Mouse (Mus musculus) limb, embryonic 15.5 days (tissue): ENCODE results near the gene Majin. TPM values are rescaled to one million over a fixed set of nuclear protein-coding genes. Genes with fewer than 3 reads are reported as not detected.

ENCODE experiments used
- ATAC-seq: fragments of 200-750 bp; cut with Nextera tagmentation; 2 replicates; pipeline ENCODE4 v1.8.0; 2017; ENCODE audit warnings: low read depth, moderate TSS enrichment; ENCODE audit not compliant: insufficient number of reproducible peaks, low FRiP score, low TSS enrichment
- H3K27ac ChIP-seq: fragments of 300-500 bp; sonication (generic); 2 replicates; pipeline ENCODE4 v1.5.1; 2015; ENCODE audit warnings: moderate library complexity, mild to moderate bottlenecking, inconsistent platforms
- H3K27me3 ChIP-seq: fragments of 300-500 bp; sonication (generic); 2 replicates; pipeline ENCODE4 v1.6.1; 2015; ENCODE audit warnings: inconsistent platforms
- H3K36me3 ChIP-seq: fragments of 300-500 bp; sonication (generic); 2 replicates; pipeline ENCODE4 v1.6.1; 2015; ENCODE audit warnings: inconsistent platforms
- H3K4me1 ChIP-seq: fragments of 300-500 bp; sonication (generic); 2 replicates; pipeline ENCODE4 v1.6.1; 2015; ENCODE audit warnings: inconsistent platforms
- H3K4me2 ChIP-seq: fragments of 300-500 bp; sonication (generic); 2 replicates; pipeline ENCODE4 v1.6.1; 2015; ENCODE audit warnings: mild to moderate bottlenecking, inconsistent platforms
- H3K4me3 ChIP-seq: fragments of 300-500 bp; sonication (generic); 2 replicates; pipeline ENCODE4 v1.5.1; 2015; ENCODE audit warnings: mild to moderate bottlenecking, inconsistent platforms
- H3K9ac ChIP-seq: fragments of 300-500 bp; sonication (generic); 2 replicates; pipeline ENCODE4 v1.6.1; 2015; ENCODE audit warnings: inconsistent platforms
- H3K9me3 ChIP-seq: fragments of 300-500 bp; sonication (generic); 2 replicates; pipeline ENCODE4 v1.6.1; 2016; ENCODE audit warnings: inconsistent platforms
- WGBS: fragments of 180-500 bp; shearing (Covaris S2); methylation state at CpG from one replicate; pipeline ENCODE4 v1.1.7; 2015; 5-methylcytosine and 5-hydroxymethylcytosine counted together
- polyA plus RNA-seq: library from polyadenylated mRNA; unstranded; fragments of >200 nt; fragmentation: Nextera tagmentation; extraction: Ambion mirVana; gene quantifications from 2 replicates; pipeline ENCODE4 v1.2.1, GENCODE M21; 2015

The Majin gene
- polyA plus RNA-seq, 1 experiment from 2014 or later, result not detected

DNA sequence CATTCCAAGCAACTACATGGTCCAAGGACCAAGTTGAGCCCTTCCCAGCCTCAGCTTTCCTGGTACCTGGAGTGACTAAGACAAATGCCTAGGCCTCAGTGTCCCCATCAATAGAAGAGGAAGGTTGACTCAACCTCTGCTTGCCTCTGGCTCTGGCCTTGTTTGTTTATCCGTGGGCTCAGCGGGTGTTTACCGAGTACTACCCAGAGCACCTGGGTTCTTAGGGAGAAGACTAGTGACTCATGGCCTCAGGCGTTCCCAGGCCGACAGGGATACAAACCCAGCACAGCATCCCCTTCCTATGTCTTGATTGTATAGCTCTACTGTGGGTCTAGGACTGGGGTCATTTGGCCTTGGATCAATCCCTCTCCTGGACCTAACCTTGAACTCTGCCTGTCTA is 59.0 kb downstream of the Majin start:
- no peak overlapping the region for H3K4me2 ChIP-seq
- H3K4me3 ChIP-seq, result no peak overlapping the region
- WGBS, result 82% methylated on average over 5 of the region's 5 CpGs
- H3K4me1 ChIP-seq, result peaks cover 15% of the 10 kb centered on the region
- H3K9me3 ChIP-seq, result no peaks in the 10 kb centered on the region
- no peaks in the 10 kb centered on the region for H3K27me3 ChIP-seq
- H3K27ac ChIP-seq, result no peak overlapping the region
- H3K9ac ChIP-seq, result no peak overlapping the region
- H3K36me3 ChIP-seq, result peaks cover 47% of the 10 kb centered on the region
- no peak for ATAC-seq

DNA sequence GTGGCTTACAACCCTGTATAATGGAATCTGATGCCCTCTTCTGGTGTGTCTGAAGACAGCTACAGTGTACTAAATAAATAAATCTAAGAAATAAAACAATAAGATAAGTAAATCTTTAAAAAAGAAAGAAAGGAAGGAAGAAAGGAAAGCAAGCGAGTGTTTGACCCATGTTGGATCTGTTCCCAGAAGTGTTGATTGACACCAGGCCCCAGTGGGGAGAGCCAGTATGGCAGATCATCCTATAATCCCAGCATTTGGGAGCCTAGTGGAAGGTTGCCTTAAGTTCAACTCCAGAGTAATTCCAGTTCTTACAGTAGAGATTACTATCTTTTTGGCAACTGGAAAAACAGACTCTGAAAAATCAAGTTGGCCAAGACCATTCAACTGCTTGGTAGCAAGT is 61.6 kb downstream of the Majin start:
- Histone ChIP-seq H3K36me3 (peaks cover 64% of the 10 kb centered on the region), H3K9me3 (no peaks in the 10 kb centered on the region), H3K4me1 (peaks cover 14% of the 10 kb centered on the region), H3K9ac (no peak overlapping the region), H3K27ac (no peak overlapping the region), H3K4me3 (no peak overlapping the region), H3K4me2 (no peak overlapping the region), H3K27me3 (no peaks in the 10 kb centered on the region)
- ATAC-seq, result no peak
- 45% methylated on average over 1 of the region's 1 CpGs for WGBS

DNA sequence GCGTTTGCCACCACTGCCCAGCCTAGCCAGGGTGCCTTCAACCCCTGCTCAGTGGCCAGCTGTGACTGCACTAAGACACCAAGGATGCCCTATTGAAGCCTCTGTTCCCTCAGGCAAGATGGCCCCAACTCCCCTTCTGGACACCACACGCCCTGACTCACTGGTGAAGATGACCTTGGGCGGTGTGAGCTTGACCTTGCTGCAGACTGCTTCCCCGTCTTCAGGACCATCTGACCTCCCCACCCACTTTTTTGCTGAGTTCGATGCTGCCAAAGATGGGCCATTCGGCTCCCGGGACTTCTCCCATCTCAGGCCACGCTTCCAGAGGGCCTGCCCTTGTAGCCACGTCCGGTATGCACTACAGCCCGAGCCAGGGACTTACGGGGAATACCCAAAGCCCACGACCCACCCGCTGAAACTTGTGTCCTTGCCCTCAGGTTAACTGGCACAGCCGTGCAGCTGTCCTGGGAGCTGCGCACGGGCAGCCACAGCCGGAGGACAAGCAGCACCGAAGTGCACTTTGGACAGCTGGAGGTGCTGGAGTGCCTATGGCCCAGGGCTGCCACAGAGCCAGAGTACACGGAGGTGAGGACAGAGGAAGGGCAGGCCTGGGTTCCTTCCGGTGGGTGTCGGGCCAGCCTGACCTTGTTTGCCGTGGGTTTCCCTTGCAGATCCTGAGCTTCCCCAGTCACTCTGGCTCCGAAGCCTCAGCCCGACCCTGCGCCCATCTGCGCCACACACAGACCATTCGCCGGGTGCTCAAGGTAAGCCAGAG is 63.5 kb downstream of the Majin start:
- Histone ChIP-seq H3K27ac (no peak overlapping the region), H3K9me3 (no peaks in the 10 kb centered on the region), H3K36me3 (peaks cover 82% of the 10 kb centered on the region), H3K4me2 (no peak overlapping the region), H3K4me3 (no peak overlapping the region), H3K4me1 (peaks cover 5% of the 10 kb centered on the region), H3K27me3 (no peaks in the 10 kb centered on the region), H3K9ac (no peak overlapping the region)
- WGBS, result 93% methylated on average over 29 of the region's 29 CpGs
- ATAC-seq, result no peak

DNA sequence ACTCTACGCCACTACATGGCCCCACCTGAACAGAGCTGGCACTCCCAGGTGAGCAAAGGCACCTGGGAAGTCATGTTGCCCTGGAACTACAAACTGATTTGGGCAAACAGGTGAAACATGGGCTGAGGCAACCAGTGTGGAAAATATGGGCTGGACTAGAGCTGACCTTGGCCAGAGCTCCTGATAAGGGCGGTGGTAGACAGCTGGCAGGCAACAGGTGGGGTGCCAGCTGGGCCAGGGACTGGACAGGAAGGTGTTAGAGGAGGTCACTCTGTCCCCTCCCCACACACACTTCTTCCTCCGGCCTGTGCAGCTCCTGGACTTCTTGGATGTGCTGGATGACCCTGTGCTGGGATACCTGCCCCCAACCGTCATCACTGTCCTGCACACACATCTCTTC is 68.8 kb downstream of the Majin start:
- Histone ChIP-seq H3K4me2 (no peak overlapping the region), H3K9me3 (no peaks in the 10 kb centered on the region), H3K27me3 (no peaks in the 10 kb centered on the region), H3K9ac (no peak overlapping the region), H3K27ac (no peak overlapping the region), H3K4me3 (no peak overlapping the region), H3K4me1 (no peaks in the 10 kb centered on the region), H3K36me3 (peaks cover 91% of the 10 kb centered on the region)
- 94% methylated on average over 4 of the region's 4 CpGs for WGBS
- no peak for ATAC-seq

DNA sequence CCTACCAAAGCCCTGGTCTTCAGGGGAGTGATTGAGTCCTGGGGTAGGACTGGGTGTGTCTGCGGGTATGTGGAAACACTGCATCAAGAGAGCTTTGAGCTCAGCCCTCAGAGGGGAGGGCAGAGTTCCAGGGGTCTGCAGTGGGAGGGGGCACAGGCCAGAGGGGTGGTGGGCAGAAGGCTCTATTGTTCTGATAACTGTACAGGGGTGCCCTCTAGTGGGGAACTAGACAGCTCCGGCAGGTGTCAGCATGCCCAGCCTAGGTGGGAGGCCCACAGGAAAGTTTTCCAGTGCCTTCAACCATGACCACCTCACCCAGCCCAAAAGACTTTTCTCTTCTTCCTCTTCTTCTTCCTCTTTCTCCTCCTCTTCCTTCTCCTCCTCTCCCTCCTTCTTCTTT is 76.2 kb downstream of the Majin start:
- H3K36me3 ChIP-seq, result peaks cover 71% of the 10 kb centered on the region
- no peak overlapping the region for H3K27ac ChIP-seq
- peaks cover 8% of the 10 kb centered on the region; the same call in 1 of the 2 replicates for H3K4me1 ChIP-seq

DNA sequence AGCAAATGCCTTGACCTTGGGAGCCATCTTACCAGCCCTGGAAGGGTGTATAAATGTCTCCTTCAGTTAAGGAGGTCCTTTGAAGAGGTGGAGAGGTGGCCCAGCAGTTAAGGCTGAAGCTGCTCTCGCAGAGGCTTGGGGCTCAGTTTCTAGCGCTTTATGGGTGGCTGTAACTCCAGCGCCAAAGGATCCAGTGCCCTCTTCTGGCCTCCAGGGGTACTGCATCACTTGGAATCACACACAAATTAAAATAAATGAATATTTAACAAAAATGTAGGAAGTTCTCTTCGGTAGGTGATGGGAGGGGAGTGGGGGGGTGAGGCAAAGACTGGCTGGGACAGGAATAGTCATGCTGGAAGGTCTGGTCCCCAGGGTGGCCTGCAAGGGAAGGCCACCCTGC is 76.8 kb downstream of the Majin start:
- Histone ChIP-seq H3K9me3 (no peaks in the 10 kb centered on the region), H3K27me3 (no peaks in the 10 kb centered on the region), H3K9ac (no peak overlapping the region), H3K36me3 (peaks cover 66% of the 10 kb centered on the region), H3K27ac (no peak overlapping the region), H3K4me1 (peaks cover 8% of the 10 kb centered on the region; the same call in 1 of the 2 replicates), H3K4me2 (no peak overlapping the region), H3K4me3 (no peak overlapping the region)
- ATAC-seq, result no peak
- 87% methylated on average over 4 of the region's 4 CpGs for WGBS

More for the DNA sequence above, 76.2 kb downstream of the Majin start:
- Histone ChIP-seq H3K4me2 (no peak overlapping the region), H3K27me3 (no peaks in the 10 kb centered on the region), H3K4me3 (no peak overlapping the region), H3K9me3 (no peaks in the 10 kb centered on the region), H3K9ac (no peak overlapping the region)
- no peak for ATAC-seq
- 71% methylated on average over 2 of the region's 2 CpGs for WGBS

DNA sequence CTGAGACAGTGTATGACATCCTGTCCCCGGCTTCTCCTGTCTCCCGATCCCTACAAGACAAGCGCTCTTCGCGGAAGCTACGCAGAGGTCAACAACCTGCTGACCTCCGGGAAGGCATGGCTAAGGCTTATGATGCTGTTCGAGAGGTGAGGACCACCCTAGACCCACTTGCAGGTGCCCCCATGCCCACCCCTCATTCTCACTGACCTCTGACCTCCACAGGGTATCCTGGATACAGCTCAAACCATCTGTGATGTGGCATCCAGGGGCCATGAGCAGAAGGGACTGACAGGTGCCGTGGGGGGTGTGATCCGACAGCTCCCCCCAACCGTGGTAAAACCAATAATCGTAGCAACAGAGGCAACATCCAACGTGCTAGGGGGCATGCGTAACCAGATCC is 77.2 kb downstream of the Majin start:
- no peak for ATAC-seq
- Histone ChIP-seq H3K9ac (no peak overlapping the region), H3K27ac (no peak overlapping the region), H3K9me3 (no peaks in the 10 kb centered on the region), H3K4me3 (no peak overlapping the region), H3K4me2 (no peak overlapping the region), H3K27me3 (no peaks in the 10 kb centered on the region), H3K36me3 (peaks cover 61% of the 10 kb centered on the region), H3K4me1 (peaks cover 8% of the 10 kb centered on the region; the same call in 1 of the 2 replicates)
- WGBS, result 89% methylated on average over 14 of the region's 14 CpGs

DNA sequence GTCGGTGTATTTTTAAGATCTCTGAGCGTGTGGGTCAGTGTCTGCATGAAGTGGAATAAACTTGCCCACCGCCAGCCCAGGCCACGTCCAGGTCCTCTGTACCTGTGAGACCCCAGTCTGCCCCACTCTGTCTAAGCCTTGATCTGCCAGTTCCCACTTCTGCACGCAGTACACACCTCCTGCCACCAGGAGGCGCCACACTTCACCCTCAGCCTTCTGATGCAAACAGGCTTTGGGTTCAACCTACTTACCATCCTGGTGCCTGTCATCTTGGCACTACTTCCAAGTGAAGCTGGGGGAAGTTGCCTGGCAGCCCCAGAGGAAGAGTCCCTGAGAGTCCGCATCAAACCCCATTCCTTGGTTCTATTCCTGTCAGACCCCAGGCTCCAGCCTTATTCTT is 78.0 kb downstream of the Majin start:
- peaks cover 53% of the 10 kb centered on the region for H3K36me3 ChIP-seq
- no peak overlapping the region for H3K4me2 ChIP-seq
- 59% methylated on average over 7 of the region's 7 CpGs for WGBS
- no peak for ATAC-seq
- H3K9me3 ChIP-seq, result no peaks in the 10 kb centered on the region
- no peak overlapping the region for H3K4me3 ChIP-seq
- H3K27me3 ChIP-seq, result no peaks in the 10 kb centered on the region
- H3K9ac ChIP-seq, result no peak overlapping the region
- H3K4me1 ChIP-seq, result peaks cover 8% of the 10 kb centered on the region; the same call in 1 of the 2 replicates
- H3K27ac ChIP-seq, result no peak overlapping the region

DNA sequence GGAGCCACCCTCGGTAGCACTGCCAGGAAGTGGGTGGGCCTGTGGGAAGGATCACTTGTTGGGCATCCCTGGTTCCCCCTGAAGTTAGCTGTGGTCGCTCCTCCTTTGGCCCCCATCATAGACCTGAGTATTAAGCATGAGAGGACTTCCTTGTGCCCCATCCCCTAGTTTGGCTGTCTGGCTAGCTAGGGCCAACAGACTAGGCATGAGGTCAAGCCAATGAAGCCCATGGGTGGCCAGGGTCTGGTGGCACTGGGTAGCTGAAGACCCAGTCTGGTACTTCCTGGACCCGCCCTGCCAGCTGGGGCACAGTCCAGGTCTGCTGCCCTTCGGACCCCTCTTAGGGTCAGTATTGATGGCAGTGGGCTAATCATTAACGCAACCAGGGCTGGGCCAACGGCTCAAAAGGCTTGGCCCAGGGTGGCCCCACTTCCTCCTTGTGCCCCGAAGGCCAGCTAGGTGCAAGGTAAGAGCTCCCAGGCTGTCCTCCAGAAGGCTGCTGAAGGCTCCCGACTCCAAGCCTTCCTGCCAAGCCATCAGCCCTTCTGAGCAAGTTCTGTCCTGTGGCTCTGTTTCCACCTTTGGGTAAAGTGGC is 78.7 kb downstream of the Majin start:
- H3K27ac ChIP-seq, result no peak overlapping the region
- peaks cover 15% of the 10 kb centered on the region for H3K4me1 ChIP-seq
- 87% methylated on average over 8 of the region's 8 CpGs for WGBS
- no peak overlapping the region for H3K4me3 ChIP-seq
- no peaks in the 10 kb centered on the region for H3K9me3 ChIP-seq
- H3K4me2 ChIP-seq, result no peak overlapping the region
- no peak for ATAC-seq
- H3K36me3 ChIP-seq, result peaks cover 46% of the 10 kb centered on the region
- H3K27me3 ChIP-seq, result no peaks in the 10 kb centered on the region
- no peak overlapping the region for H3K9ac ChIP-seq

DNA sequence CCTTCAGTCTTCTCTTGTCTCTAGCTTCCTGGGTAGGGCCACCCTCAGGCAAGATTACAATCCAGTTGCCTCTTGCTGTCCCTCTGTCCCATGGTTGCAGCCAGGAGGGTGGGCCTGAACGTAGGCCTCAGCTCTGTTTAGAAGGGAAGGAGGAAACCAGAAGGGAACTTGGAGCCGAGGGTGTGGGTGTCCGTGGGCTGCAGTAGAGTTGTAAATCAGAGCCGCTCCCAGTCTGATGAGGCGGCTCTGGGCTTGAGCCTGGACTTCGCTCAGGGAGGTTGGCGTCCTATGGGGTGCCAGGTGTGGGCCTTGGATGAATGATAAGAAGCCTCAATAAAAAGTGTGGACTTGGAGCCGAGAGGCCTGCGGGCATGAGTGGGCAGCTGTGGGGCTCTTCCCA is 80.0 kb downstream of the Majin start:
- no peak overlapping the region for H3K4me3 ChIP-seq
- 52% methylated on average over 9 of the region's 9 CpGs for WGBS
- H3K4me1 ChIP-seq, result peaks cover 20% of the 10 kb centered on the region
- H3K36me3 ChIP-seq, result peaks cover 33% of the 10 kb centered on the region
- no peak for ATAC-seq
- H3K9me3 ChIP-seq, result no peaks in the 10 kb centered on the region
- H3K27ac ChIP-seq, result no peak overlapping the region
- no peaks in the 10 kb centered on the region for H3K27me3 ChIP-seq
- no peak overlapping the region for H3K4me2 ChIP-seq
- H3K9ac ChIP-seq, result no peak overlapping the region

DNA sequence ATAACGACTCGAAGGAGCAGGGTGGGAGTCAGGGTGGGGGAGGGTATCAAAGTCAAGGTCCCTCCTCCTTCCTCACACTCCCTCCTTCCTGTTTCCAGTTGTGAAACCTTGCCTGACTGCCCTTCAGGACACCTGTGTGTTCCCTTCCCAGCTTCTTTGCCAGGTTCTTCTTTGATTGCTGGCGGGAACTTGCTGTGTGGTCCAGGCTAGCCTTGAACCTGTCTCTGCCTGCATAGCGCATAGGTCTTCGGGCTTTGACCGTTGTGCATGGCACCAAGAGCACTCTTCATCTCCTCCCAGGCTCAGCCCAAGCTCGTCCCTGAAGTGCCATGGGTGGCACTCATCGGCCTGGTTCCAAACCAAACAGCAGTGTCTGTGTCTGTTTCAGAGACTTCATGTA is 80.8 kb downstream of the Majin start:
- H3K9me3 ChIP-seq, result no peaks in the 10 kb centered on the region
- WGBS, result 75% methylated on average over 8 of the region's 8 CpGs
- no peak overlapping the region for H3K9ac ChIP-seq
- H3K36me3 ChIP-seq, result peaks cover 28% of the 10 kb centered on the region
- peaks cover 20% of the 10 kb centered on the region for H3K4me1 ChIP-seq
- no peak for ATAC-seq
- H3K27ac ChIP-seq, result no peak overlapping the region
- H3K27me3 ChIP-seq, result no peaks in the 10 kb centered on the region
- H3K4me3 ChIP-seq, result no peak overlapping the region
- H3K4me2 ChIP-seq, result no peak overlapping the region

DNA sequence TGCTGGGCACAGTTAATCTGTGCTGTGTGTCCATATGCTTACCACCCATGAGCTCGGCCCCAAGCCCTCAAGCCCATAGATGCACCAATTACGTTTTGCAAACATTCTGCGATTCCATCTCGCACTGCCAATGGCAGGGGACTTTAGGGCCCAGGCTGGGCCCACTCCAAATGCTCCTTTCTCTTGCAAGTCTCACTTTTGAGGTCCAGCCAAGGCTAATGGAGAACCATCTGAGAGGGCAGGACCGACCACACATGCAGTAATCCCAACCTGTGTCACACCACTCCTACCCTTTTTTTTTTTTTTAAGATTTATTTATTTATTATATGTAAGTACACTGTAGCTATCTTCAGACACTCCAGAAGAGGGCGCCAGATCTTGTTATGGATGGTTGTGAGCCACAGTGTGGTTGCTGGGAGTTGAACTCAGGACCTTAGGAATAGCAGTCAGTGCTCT is 81.6 kb downstream of the Majin start:
- Histone ChIP-seq H3K27me3 (no peaks in the 10 kb centered on the region), H3K4me3 (no peak overlapping the region), H3K27ac (no peak overlapping the region), H3K9ac (no peak overlapping the region), H3K4me1 (peaks cover 20% of the 10 kb centered on the region), H3K4me2 (no peak overlapping the region), H3K36me3 (peaks cover 19% of the 10 kb centered on the region), H3K9me3 (no peaks in the 10 kb centered on the region)
- WGBS, result 67% methylated on average over 6 of the region's 6 CpGs
- no peak for ATAC-seq
